Mouse (Mus musculus) ovary, postnatal 10 days (tissue): ENCODE results near the gene Olfr1247.
"Not testable (repeated sequence)": the region's sequence is repeated elsewhere in the genome, so short reads cannot be mapped to it uniquely, and the experiment has no call there.

Experiments
- DNase-seq: peaks from one replicate; pipeline ENCODE4 v3.0.0; 2022; ENCODE audit warnings: low spot score

The Olfr1247 gene

DNA sequence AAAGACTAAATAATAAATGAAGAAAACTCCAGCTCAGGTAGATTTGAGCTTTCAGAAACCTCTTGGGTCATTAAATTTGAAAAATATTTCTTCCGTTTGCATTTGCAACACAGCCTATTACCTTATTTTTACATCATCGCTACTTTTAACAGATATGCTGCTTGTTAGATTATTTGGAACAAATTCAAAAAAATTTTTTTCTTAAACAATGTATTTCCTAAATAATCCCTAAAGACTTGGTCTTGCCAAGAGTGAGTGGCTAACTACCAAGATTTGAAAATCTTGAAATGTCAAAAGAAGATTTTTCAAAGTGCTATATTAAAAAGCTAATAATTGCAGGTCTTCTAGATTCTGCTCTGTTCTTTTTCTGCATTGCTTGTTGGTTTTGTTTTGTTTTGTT lies at the start of gene Olfr1247:
TSS of gene Olfr1247 (minus strand) at position 101 of the 400 bp plus-strand sequence.
- no peak for DNase-seq

DNA sequence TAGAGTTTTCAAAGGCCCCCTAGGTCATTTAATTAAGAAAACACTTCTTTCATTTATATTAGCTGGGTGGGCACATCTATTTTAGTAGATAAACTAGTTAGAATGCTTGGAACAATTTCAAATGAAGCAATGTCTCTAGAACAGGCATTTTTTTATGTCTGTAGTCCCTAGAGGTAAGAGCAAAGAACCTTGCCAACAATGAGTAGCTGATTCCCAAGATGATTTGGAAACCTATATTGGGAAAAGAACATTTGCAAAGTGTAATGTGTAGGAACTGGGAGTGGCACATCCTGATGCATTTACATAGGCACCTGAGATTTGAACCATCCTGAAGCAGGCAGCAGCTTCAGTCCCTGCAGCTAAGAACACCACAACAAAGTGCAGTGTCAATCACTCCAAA lies 47.4 kb upstream of the Olfr1247 start, which contains the start of gene Olfr1250:
TSS of gene Olfr1250 (minus strand) at position 101 of the 400 bp plus-strand sequence.
- DNase-seq, result no peak

DNA sequence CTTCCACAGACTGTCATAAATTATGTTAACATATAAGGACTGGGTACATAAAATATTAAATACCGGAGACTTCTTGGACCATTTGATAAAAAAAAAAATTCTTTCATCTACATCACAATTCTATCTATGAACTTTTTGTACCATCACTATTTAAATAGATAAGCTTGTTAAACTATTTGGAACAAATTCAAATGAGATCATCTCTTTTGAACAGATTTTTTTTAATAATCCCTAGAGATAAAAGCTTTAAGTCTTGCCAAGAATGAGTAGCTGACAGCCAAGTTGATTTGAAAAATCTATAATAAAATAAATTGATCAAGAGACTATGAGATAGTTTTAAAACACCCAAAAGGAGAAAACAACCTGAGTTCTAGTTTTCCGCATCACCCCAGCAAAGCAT lies 21.0 kb upstream of the Olfr1247 start, which contains the start of gene Olfr1249:
TSS of gene Olfr1249 (minus strand) at position 101 of the 400 bp plus-strand sequence.
- DNase-seq, result no peak

DNA sequence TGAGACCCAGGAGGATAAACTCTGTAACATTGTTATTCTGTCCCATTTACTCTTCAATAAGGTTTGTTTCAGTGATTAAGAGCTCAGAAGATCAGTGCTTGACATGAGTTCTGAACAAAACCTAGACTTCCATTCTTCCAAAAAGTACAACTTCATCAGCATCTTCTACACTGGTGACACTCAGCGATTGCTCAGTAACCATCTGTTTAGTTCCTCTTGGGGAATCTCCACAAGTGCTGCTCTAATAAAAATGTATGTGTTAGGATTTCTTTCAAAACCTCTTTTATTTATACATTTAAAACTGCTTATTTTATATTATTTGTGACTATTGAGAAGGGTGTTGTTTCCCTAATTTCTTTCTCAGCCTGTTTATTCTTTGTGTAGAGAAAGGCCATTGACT lies 4.2 kb upstream of the Olfr1247 start, which contains the start of gene Olfr1248:
TSS of gene Olfr1248 (minus strand) at position 101 of the 400 bp plus-strand sequence.
- DNase-seq, result not testable (repeated sequence)

DNA sequence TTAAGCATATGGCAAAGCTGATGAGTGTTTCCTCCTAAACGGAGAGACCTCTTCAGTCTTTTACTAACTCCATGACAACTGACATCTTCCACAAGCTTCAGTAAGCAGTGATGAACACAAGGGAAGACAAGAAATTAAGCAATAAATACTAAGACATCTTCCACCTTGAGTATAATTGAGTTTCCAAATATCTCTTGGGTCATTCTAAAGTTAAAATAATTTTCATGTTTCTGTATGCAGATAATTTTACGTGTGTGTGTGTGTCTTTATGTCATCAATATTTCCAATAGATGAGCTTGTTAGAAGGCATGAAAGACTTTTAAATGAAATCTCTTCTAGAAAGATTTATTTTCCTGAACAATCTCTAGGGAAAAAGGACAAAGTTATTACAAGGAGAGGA lies 20.9 kb downstream of the Olfr1247 start, which contains the start of gene Olfr1246:
TSS of gene Olfr1246 (minus strand) at position 101 of the 400 bp plus-strand sequence.
- no peak for DNase-seq

DNA sequence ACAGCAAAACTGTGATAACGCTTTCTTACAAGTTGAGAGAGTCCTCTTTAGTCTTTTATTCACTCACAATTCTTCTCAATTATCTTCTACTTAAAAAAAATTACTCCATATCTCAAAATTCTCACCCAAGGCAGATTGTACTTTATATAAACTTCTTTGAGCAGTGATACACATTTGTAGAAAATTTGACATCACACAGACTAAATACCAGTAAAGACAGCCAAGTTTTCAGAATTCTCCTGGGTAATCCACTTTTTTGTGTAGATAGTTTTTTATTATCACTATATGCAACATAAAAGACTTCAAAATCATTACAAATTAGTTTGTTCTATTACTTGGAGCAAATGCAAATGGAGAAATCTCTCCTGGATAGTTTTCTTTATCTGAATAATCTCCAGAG lies 35.6 kb downstream of the Olfr1247 start, which contains the start of gene Olfr1245:
TSS of gene Olfr1245 (minus strand) at position 101 of the 400 bp plus-strand sequence.
- DNase-seq, result no peak

DNA sequence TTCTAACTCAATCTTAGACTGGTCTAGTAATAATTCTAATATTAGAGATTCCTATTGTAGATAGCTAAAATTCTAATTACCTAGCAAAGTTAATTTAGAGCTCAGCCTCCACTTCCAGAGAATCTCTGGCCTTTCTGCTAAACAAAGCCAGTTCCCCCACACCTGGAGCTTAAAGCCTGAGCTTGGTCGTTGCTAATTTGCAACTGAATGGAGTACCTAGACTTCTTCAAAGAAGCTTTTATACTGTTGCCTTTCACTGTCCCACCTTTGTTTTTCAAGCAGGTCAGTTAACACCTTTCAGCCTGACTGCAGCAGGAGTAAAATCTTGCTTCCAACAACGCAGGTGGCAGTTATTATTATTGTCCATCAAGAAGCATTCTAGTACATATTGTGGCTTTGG lies 51.2 kb downstream of the Olfr1247 start:
- DNase-seq, result not testable (repeated sequence)
